Mouse (Mus musculus) cerebellum, adult 2 months (tissue): ENCODE measurements at regions not wholly inside any gene's neighbourhood (a gene's known extent, or its start where the extent isn't known, plus 50 kb on each side); places are given as distances from the start of the nearest gene placed in this dataset.

Source experiments
- CTCF ChIP-seq: fragments of 200-500 bp; IDR thresholded peaks from 2 replicates; pipeline ENCODE4 v1.5.1; 2011; ENCODE audit warnings: low read depth, mild to moderate bottlenecking, control low read depth, low read length, moderate library complexity, borderline replicate concordance; ENCODE audit not compliant: insufficient read depth
- POLR2A ChIP-seq: fragments of 200-500 bp; IDR thresholded peaks from 2 replicates; pipeline ENCODE4 v1.6.1; 2011; ENCODE audit warnings: low read length, control low read depth, borderline replicate concordance; ENCODE audit not compliant: insufficient read depth

GRCm38 (mm10) chr2:136618114-136618513 lies 95.1 kb upstream of the Snap25 start:
- TF ChIP-seq POLR2A (no peak), CTCF (no peak)
